Mouse (Mus musculus): Measurements from ENCODE around the gene Man1c1.

DNA sequence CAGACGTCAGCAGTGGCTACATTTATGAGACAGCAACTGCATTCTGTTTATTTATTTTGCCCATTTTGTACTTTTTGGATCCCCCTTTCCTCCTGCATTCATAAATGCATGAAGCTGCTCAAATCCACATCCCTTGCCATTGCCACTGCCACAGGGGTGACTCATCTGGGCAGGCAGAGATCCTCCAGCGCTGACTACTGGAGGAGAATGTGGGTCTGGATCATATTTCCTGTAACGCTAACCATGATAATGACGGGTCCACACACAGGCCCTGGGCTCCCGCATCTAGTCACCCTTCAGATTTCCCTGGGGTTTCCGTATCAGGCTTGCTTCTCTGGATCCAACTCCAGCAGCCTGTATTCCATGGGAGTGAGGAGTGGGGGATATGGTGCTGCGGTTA, 64.8 kb downstream of the Man1c1 start:
- TF ChIP-seq CTCF (conservative IDR thresholded peaks at IDR 0.05 in 1 of 2, IDR thresholded peaks at IDR 0.05 in 1 of 2; ENCODE audit: low read depth in 2 of 2, low read length in 2 of 2): no peak
- TF ChIP-seq MAFK (IDR thresholded peaks at IDR 0.05; ENCODE audit: insufficient replicate concordance, low read length): no peak
- TF ChIP-seq MXI1 (IDR thresholded peaks at IDR 0.05; ENCODE audit: low read depth, low read length): no peak
- no peak for TF ChIP-seq MAZ (IDR thresholded peaks at IDR 0.05; ENCODE audit: low read depth, low read length)
- TF ChIP-seq TCF12 (IDR thresholded peaks at IDR 0.05; ENCODE audit: low read depth, low read length): no peak
- no peak for TF ChIP-seq ZMIZ1 (IDR thresholded peaks at IDR 0.05; ENCODE audit: low read depth, low read length)
- no peak for TF ChIP-seq NRF1 (IDR thresholded peaks at IDR 0.05; ENCODE audit: low read depth, low read length)
